Mouse (Mus musculus) midbrain, embryonic 13.5 days (tissue): ENCODE measurements around the gene Cldn10. TPM values are rescaled to one million over a fixed set of nuclear protein-coding genes. Genes with fewer than 3 reads are reported as not detected.

Experiments used
- polyA plus RNA-seq: library from polyadenylated mRNA; unstranded; fragments of >200 nt; fragmentation: Nextera tagmentation; extraction: Ambion mirVana; gene quantifications from 2 replicates; pipeline ENCODE4 v1.2.1, GENCODE M21; 2015

Gene Cldn10
- polyA plus RNA-seq, 1 experiment from 2014 or later: 1.0 TPM

Other genes with a start within 250 kb of the Cldn10 start
- gene Abcc4, start 81.7 kb upstream of the Cldn10 start, polyA plus RNA-seq: 1.5 and 1.6 TPM in 2 replicates
- gene Dzip1, start 137.6 kb downstream of the Cldn10 start, polyA plus RNA-seq: 50.8 and 54.1 TPM in 2 replicates
- gene Dnajc3, start 150.1 kb downstream of the Cldn10 start, polyA plus RNA-seq: 17.0 and 19.1 TPM in 2 replicates